Mouse (Mus musculus) cortical plate, adult 2 months (tissue): Measurements from ENCODE around the gene Actl6b.

Experiments used
- CTCF ChIP-seq: fragments of 200-500 bp; IDR thresholded peaks from 2 replicates; pipeline ENCODE4 v1.5.1; 2011; ENCODE audit warnings: mild to moderate bottlenecking, control low read depth, low read length; ENCODE audit not compliant: insufficient read depth; ENCODE audit errors: extremely low read depth
- POLR2A ChIP-seq: fragments of 200-500 bp; IDR thresholded peaks from 2 replicates; pipeline ENCODE4 v1.6.1; 2011; ENCODE audit warnings: mild to moderate bottlenecking, low read length, control low read depth; ENCODE audit not compliant: insufficient read depth; ENCODE audit errors: extremely low read depth

DNA sequence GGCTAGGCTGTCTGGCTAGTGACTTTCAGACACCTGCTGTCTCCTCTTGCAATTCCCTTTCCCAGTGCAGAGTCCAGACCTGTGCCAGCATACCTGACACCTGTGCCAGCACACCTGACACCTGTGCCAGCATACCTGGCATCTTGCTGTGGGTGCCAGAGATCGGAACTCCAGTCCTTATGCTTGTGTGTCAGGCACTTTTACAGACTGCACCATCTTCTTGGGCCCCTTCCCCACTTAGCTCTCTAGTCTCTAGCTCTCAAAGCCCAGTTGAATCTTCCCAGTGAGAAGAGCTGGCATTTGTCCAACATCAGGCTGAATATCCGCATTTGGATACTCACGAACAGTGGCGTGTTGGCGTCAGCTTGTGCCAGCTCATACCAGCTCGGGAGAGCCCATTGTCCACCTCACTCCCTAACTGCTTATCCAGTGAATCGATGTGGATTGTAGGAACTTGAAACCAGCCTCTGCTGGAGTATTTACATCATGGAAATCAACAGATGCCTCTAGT lies 14.0 kb upstream of the Actl6b start:
- no peak for TF ChIP-seq CTCF
- no peak for TF ChIP-seq POLR2A
